Mouse (Mus musculus) ES-E14 (cell line): ENCODE data around the gene Syt7. TPM values are rescaled to one million over a fixed set of nuclear protein-coding genes. Genes with fewer than 3 reads are reported as not detected.
A peak's percentile ranks its signal among the peaks of the same experiment; 100 is the strongest.

Experiments
- DNase-seq: peaks from one replicate; pipeline ENCODE4 v3.0.0-alpha.2; 2013; ENCODE audit warnings: low read depth, low spot score
- H3K27ac ChIP-seq: 2 replicates; pipeline ENCODE4 v1.5.1; 2012; ENCODE audit warnings: low read depth, mild to moderate bottlenecking, low read length, moderate library complexity, mixed read lengths; ENCODE audit not compliant: poor library complexity, insufficient read depth, severe bottlenecking
- H3K36me3 ChIP-seq: 2 replicates; pipeline ENCODE4 v1.6.1; 2012; ENCODE audit warnings: mild to moderate bottlenecking, low read length, moderate library complexity, mixed read lengths; ENCODE audit not compliant: control insufficient read depth, poor library complexity, insufficient read depth, severe bottlenecking
- H3K4me1 ChIP-seq, 2 experiments: fragments of 150-350 bp in 1 of 2; sonication (generic) in 1 of 2; 2 replicates each; pipeline ENCODE4 v1.6.1; 2012; ENCODE audit warnings: low read length in 2 of 2, mild to moderate bottlenecking in 1 of 2, mixed read lengths in 1 of 2; ENCODE audit not compliant: control insufficient read depth in 2 of 2, insufficient read depth in 2 of 2, poor library complexity in 1 of 2
- H3K4me3 ChIP-seq, 2 experiments: fragments of 150-350 bp in 1 of 2; sonication (generic) in 1 of 2; 2 replicates each; pipeline ENCODE4 v1.5.1; 2012; ENCODE audit warnings: low read length in 2 of 2, low read depth in 1 of 2, mild to moderate bottlenecking in 1 of 2, mixed read lengths in 1 of 2; ENCODE audit not compliant: insufficient read depth in 1 of 2, poor library complexity in 1 of 2, severe bottlenecking in 1 of 2
- H3K9ac ChIP-seq: 2 replicates; pipeline ENCODE4 v1.6.1; 2012; ENCODE audit warnings: low read depth, mild to moderate bottlenecking, low read length, mixed read lengths; ENCODE audit not compliant: poor library complexity, insufficient read depth, severe bottlenecking
- H3K9me3 ChIP-seq: fragments of 150-350 bp; sonication (generic); 2 replicates; pipeline ENCODE4 v1.6.1; 2012; ENCODE audit warnings: low read depth, mild to moderate bottlenecking, low read length; ENCODE audit not compliant: control insufficient read depth, insufficient read depth
- CHD2 ChIP-seq: IDR thresholded peaks from 2 replicates; pipeline ENCODE4 v1.6.1; 2014; ENCODE audit warnings: mild to moderate bottlenecking, low read depth, low read length, inconsistent platforms
- HCFC1 ChIP-seq: IDR thresholded peaks from 2 replicates; pipeline ENCODE4 v1.6.1; 2012; ENCODE audit warnings: low read length, inconsistent platforms, borderline replicate concordance; ENCODE audit not compliant: insufficient read depth
- MAFK ChIP-seq: IDR thresholded peaks from 2 replicates; pipeline ENCODE4 v1.6.1; 2014; ENCODE audit warnings: mild to moderate bottlenecking, low read depth, low read length, inconsistent platforms; ENCODE audit not compliant: insufficient read depth
- ZC3H11A ChIP-seq: IDR thresholded peaks from 2 replicates; pipeline ENCODE4 v1.6.1; 2012; ENCODE audit warnings: low read depth, mild to moderate bottlenecking, inconsistent platforms, low read length, borderline replicate concordance
- ZNF384 ChIP-seq: IDR thresholded peaks from 2 replicates; pipeline ENCODE4 v1.6.1; 2012; ENCODE audit warnings: low read depth, low read length, inconsistent platforms
- in situ Hi-C, 2 experiments: fragments of 600-800 bp; cut with MboI; formaldehyde crosslinking; loops; one replicate each; pipeline ENCODE4 v1.15.1; 2025; ENCODE audit warnings: low sequenced_read_pairs in 2 of 2, inconsistent platforms in 1 of 2; ENCODE audit not compliant: unreplicated experiment in 2 of 2
- total RNA-seq: library from RNA; depleted of rRNA; stranded (reverse); fragments of 300-350 nt; gene quantifications from 2 replicates; pipeline ENCODE4 v1.2.3, GENCODE M21; 2012

Syt7 gene
- total RNA-seq, 1 experiment, result 2.6 TPM

DNA sequence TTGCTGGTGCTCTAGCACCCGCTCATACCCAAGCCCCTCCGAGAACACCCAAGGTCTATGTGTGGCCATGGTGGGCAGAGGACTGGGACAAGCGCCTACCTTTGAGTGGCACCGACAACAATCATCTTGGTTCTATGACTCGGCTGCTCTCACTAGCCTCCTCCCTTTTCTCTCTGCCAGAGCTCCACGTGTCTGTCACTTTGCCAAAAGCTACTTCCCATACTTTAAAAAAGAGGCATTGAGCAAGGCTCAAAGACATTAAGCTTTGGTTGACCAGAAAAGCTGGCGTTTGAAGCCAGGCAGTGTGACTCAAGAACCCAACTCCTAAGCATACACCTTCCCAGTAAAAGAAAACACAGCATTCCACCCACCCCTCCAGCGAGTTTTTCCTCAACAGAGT, 69.2 kb downstream of the Syt7 start:
- H3K4me1 ChIP-seq, result peaks cover 0 to 14% of the 10 kb centered on the region in 2 experiments; a peak in 1 of 4 replicates
- no peaks in the 10 kb centered on the region for H3K36me3 ChIP-seq
- no peak overlapping the region for H3K9ac ChIP-seq
- in situ Hi-C loops, result no loop called here
- peak overlapping the region; percentile 28 to 57; a peak in 1 of 4 replicates for H3K4me3 ChIP-seq
- TF ChIP-seq ZNF384 (no peak), ZC3H11A (no peak), CHD2 (no peak), MAFK (no peak), HCFC1 (no peak)
- no peak for DNase-seq
- no peaks in the 10 kb centered on the region for H3K9me3 ChIP-seq
- H3K27ac ChIP-seq, result no peak overlapping the region

DNA sequence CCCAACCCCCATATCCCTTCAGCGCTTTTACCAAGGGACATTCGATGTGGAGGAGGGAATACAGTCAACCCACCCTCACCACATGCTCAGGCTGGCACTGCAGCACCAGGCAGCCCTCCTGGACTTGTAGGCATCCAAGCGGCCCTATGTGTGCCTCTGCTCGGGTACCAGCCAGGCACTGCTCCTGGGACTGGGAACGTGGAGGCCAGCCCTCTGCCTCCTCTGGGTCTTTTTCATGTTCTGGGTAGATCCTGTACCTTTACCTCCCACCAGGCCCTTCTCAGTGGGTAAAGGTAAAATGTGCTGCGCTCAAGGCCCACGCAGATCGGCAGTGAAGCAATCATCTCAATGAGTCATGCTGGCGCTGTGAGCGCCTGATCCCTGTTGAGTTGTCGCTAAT, 71.0 kb downstream of the Syt7 start:
- TF ChIP-seq HCFC1 (no peak), ZC3H11A (no peak), ZNF384 (no peak), MAFK (no peak), CHD2 (no peak)
- no peak overlapping the region for H3K27ac ChIP-seq
- no peak for DNase-seq
- no peak overlapping the region for H3K4me3 ChIP-seq
- in situ Hi-C loops, result no loop called here
- no peaks in the 10 kb centered on the region for H3K9me3 ChIP-seq
- peaks cover 0 to 19% of the 10 kb centered on the region in 2 experiments; a peak in 1 of 4 replicates for H3K4me1 ChIP-seq
- no peaks in the 10 kb centered on the region for H3K36me3 ChIP-seq
- H3K9ac ChIP-seq, result no peak overlapping the region

DNA sequence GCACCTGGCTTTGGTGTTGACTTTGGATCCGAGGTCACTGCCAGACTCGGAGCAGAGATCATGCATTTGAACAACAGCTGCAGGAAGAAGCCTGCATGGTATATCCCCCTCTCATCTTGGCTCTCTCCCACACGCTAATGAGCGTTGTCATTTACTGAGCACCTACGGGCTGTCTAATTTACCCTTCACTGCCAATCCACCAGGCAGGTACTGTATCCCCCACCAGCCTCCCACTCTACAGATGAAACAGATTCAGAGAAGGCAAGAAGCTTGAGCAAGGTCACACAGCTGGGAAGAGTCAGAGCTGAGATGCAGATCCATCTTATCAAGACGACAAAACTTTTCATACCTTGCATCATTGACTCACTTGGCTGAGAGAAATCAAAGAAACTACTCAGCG, 72.7 kb downstream of the Syt7 start:
- Histone ChIP-seq H3K9me3 (no peaks in the 10 kb centered on the region), H3K27ac (no peak overlapping the region), H3K4me3 (no peak overlapping the region), H3K36me3 (no peaks in the 10 kb centered on the region), H3K4me1 (peaks cover 0 to 19% of the 10 kb centered on the region in 2 experiments; a peak in 1 of 4 replicates), H3K9ac (no peak overlapping the region)
- in situ Hi-C loops, result no loop called here
- DNase-seq, result no peak
- TF ChIP-seq ZC3H11A (no peak), CHD2 (no peak), HCFC1 (no peak), MAFK (no peak), ZNF384 (no peak)

DNA sequence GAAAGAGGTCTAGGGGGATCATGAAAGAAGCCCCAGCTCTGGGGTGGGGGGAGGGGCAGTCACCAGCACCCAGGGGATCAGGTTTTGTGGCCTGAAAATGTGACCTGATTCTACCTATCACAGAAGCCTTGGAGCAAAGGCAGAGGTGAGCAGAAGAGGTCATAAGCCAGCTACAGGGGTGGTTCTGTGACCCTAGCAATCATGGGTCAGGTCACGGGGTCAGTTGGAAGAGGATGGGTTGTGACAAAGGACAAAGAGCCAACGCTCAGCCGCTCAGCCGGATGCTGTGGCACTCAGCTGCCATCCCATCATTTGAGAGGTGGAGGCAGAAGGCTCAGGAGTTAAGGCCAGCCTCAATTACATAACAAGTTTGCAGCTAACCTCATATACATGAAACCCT, 75.5 kb downstream of the Syt7 start:
- Histone ChIP-seq H3K9ac (no peak overlapping the region), H3K4me1 (peaks cover 0 to 15% of the 10 kb centered on the region in 2 experiments; a peak in 1 of 4 replicates), H3K4me3 (no peak overlapping the region), H3K9me3 (no peaks in the 10 kb centered on the region), H3K27ac (no peak overlapping the region), H3K36me3 (no peaks in the 10 kb centered on the region)
- DNase-seq, result no peak
- in situ Hi-C loops, result no loop called here
- no peak for TF ChIP-seq MAFK
- TF ChIP-seq HCFC1, result no peak
- no peak for TF ChIP-seq CHD2
- no peak for TF ChIP-seq ZC3H11A
- TF ChIP-seq ZNF384, result no peak

DNA sequence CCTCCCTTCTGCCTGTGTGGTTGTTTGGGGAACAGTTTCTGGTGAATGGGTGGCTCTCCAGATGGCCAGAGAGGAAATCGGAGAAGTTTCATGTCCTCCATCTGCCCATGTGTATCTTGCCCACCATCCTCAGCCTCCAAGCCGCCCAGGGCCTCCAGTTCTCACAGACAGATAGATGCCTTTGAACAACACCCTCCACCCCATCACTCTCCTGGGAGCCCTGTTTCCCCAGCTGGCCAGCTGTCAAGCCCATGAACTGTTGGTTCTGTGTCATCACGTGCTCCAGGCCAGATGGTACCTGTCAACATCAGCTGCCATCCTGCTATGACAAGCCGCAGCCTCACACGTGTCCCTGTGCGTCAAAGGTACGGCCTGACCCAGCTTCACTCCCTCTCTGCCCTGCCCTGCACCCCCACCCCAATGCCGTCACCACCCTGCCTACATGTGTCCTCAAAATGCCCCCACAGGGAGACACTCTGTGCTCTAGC, 80.3 kb downstream of the Syt7 start:
- no peak for TF ChIP-seq ZC3H11A
- TF ChIP-seq MAFK, result no peak
- no peak for TF ChIP-seq ZNF384
- no peak for TF ChIP-seq HCFC1
- TF ChIP-seq CHD2, result no peak
- no peak for DNase-seq
- Histone ChIP-seq H3K9me3 (no peaks in the 10 kb centered on the region), H3K4me1 (peaks cover 0 to 6% of the 10 kb centered on the region in 2 experiments; a peak in 1 of 4 replicates), H3K9ac (no peak overlapping the region), H3K36me3 (no peaks in the 10 kb centered on the region), H3K27ac (no peak overlapping the region), H3K4me3 (no peak overlapping the region)
- in situ Hi-C loops, result no loop called here
